Mouse (Mus musculus) hindbrain, embryonic 13.5 days (tissue): ENCODE results near the gene Tradd. TPM values are rescaled to one million over a fixed set of nuclear protein-coding genes. Genes with fewer than 3 reads are reported as not detected.
"Not testable (repeated sequence)": the region's sequence is repeated elsewhere in the genome, so short reads cannot be mapped to it uniquely, and the experiment has no call there.

ENCODE experiments used
- ATAC-seq: fragments of 200-750 bp; cut with Nextera tagmentation; 2 replicates; pipeline ENCODE4 v1.8.0; 2017; ENCODE audit warnings: moderate TSS enrichment; ENCODE audit not compliant: low FRiP score
- H3K27ac ChIP-seq: fragments of 300-500 bp; sonication (generic); 2 replicates; pipeline ENCODE4 v1.5.1; 2015; ENCODE audit warnings: inconsistent platforms, mild to moderate bottlenecking, moderate library complexity
- H3K27me3 ChIP-seq: fragments of 300-500 bp; sonication (generic); 2 replicates; pipeline ENCODE4 v1.6.1; 2015; ENCODE audit warnings: mild to moderate bottlenecking, inconsistent platforms
- H3K36me3 ChIP-seq: fragments of 300-500 bp; sonication (generic); 2 replicates; pipeline ENCODE4 v1.6.1; 2015; ENCODE audit warnings: mild to moderate bottlenecking, inconsistent platforms
- H3K4me1 ChIP-seq: fragments of 300-500 bp; sonication (generic); replicated peaks from 2 replicates; pipeline ENCODE4 v1.6.1; 2015; ENCODE audit warnings: inconsistent platforms
- H3K4me2 ChIP-seq: fragments of 300-500 bp; sonication (generic); 2 replicates; pipeline ENCODE4 v1.6.1; 2015; ENCODE audit warnings: inconsistent platforms, mild to moderate bottlenecking, moderate library complexity
- H3K4me3 ChIP-seq: fragments of 300-500 bp; sonication (generic); 2 replicates; pipeline ENCODE4 v1.5.1; 2015; ENCODE audit warnings: mild to moderate bottlenecking, inconsistent platforms
- H3K9ac ChIP-seq: fragments of 300-500 bp; sonication (generic); 2 replicates; pipeline ENCODE4 v1.6.1; 2015; ENCODE audit warnings: mild to moderate bottlenecking, inconsistent platforms
- H3K9me3 ChIP-seq: fragments of 300-500 bp; sonication (generic); 2 replicates; pipeline ENCODE4 v1.6.1; 2016; ENCODE audit warnings: inconsistent platforms
- WGBS: fragments of 180-500 bp; shearing (Covaris S2); methylation state at CpG from one replicate; pipeline ENCODE4 v1.1.7; 2015; 5-methylcytosine and 5-hydroxymethylcytosine counted together
- polyA plus RNA-seq: library from polyadenylated mRNA; unstranded; fragments of >200 nt; fragmentation: Nextera tagmentation; extraction: Ambion mirVana; gene quantifications from 2 replicates; pipeline ENCODE4 v1.2.1, GENCODE M21; 2015

The Tradd gene
- polyA plus RNA-seq, 1 experiment from 2014 or later: 21.1 TPM

DNA sequence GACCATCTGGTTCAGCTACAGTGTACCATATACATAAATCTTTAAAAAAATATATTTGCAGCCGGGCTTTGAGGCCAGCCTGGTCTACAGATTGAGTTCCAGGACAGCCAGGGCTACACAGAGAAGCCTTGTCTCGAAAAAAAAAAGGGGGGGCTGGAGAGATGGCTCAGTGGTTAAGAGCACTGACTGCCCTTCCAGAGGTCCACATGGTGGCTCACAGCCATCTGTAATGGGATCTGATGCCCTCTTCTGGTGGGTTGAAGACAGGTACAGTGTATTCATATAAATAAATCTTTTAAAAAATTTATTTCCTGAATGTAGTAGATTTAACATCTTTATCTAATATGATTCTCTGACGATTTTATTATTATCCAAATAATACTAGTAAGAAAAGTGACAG, 27.4 kb upstream of the Tradd start:
- not testable (repeated sequence) for H3K36me3 ChIP-seq, H3K9me3 ChIP-seq, ATAC-seq, H3K4me3 ChIP-seq, H3K27ac ChIP-seq, H3K9ac ChIP-seq, H3K4me2 ChIP-seq
- peaks cover 40% of the 10 kb centered on the region for H3K4me1 ChIP-seq
- peaks cover 26% of the 10 kb centered on the region for H3K27me3 ChIP-seq
- 75% methylated on average over 3 of the region's 3 CpGs for WGBS

DNA sequence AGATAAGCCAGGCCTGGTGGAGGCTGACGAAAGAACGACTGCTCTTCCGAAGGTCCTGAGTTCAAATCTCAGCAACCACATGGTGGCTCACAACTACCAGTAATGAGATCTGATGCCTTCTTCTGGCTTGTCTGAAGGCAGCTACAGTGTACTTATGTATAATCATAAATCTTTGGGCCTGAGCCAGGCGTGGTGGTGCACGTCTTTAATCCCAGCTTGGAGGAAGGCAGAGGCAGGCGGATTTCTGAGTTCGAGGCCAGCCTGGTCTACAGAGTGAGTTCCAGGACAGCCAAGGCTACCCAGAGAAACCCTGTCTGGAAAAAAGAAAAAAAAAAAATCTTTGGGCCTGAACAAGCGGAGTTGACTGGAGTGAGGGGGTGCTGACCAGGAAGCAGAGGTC, 27.0 kb upstream of the Tradd start:
- not testable (repeated sequence) for H3K9me3 ChIP-seq, H3K9ac ChIP-seq, H3K36me3 ChIP-seq, ATAC-seq, H3K27ac ChIP-seq, H3K4me2 ChIP-seq
- H3K27me3 ChIP-seq: peaks cover 26% of the 10 kb centered on the region
- 89% methylated on average over 8 of the region's 8 CpGs for WGBS
- H3K4me3 ChIP-seq: 0 out of 2 replicates have a peak overlapping the region, but pooled peaks have one; percentile 55
- H3K4me1 ChIP-seq: peaks cover 42% of the 10 kb centered on the region

GRCm38 (mm10) chr8:105290554-105291314, 26.3 kb upstream of the Tradd start:
- Histone ChIP-seq H3K4me3 (peak overlapping the region; percentile 55), H3K9me3 (no peaks in the 10 kb centered on the region), H3K4me1 (peaks cover 48% of the 10 kb centered on the region), H3K27ac (no peak overlapping the region), H3K4me2 (peak overlapping the region; percentile 82), H3K36me3 (peaks cover 3% of the 10 kb centered on the region), H3K27me3 (peaks cover 26% of the 10 kb centered on the region), H3K9ac (peak overlapping the region; percentile 69)
- ATAC-seq: no peak
- WGBS: 7% methylated on average over 31 of the region's 31 CpGs

DNA sequence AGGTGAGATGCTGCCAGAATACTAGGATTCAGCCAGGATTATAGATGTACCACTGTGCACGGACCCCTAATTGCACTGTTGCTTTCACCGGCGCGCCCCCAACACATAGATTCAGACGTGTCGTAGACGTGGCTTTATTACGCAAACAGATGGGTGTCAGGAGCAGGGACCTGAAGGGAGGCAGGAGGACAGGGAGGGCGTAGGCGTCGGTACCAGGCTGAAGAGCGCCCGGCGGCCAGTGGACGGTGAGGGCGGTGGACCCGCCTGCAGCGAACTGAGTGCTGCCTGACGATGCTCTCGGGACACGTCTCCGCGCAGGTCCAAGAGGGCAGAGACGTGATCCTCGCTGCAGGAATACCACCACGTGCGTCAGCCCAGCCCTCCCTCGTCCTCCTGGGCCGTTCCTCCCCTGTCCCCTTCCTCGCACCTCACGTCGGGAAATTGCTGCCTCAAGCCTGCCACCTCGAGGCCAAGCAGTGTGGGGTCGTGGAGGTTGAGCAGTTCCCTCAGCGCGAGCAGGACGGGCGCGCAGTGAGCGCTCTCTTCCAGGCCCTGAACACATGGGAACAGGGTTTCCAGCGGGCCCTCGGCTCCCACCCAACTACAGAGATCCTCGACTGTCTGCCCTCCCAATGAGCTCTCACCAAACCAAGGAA, 25.5 kb upstream of the Tradd start, which contains the start of gene 4931428F04Rik:
4931428F04Rik (minus strand) TSS at position 60 of the 656 bp plus-strand sequence.
- Histone ChIP-seq H3K27me3 (peaks cover 19% of the 10 kb centered on the region), H3K4me2 (peak within 1 kb of the TSS; percentile 82), H3K27ac (peak within 1 kb of the TSS; percentile 95), H3K36me3 (peaks cover 11% of the 10 kb centered on the region), H3K4me1 (peaks cover 57% of the 10 kb centered on the region), H3K9ac (peak within 1 kb of the TSS; percentile 77), H3K9me3 (no peaks in the 10 kb centered on the region), H3K4me3 (peak within 1 kb of the TSS; percentile 55)
- 1% methylated on average over 43 of the region's 43 CpGs for WGBS
- ATAC-seq: peak; percentile 54

DNA sequence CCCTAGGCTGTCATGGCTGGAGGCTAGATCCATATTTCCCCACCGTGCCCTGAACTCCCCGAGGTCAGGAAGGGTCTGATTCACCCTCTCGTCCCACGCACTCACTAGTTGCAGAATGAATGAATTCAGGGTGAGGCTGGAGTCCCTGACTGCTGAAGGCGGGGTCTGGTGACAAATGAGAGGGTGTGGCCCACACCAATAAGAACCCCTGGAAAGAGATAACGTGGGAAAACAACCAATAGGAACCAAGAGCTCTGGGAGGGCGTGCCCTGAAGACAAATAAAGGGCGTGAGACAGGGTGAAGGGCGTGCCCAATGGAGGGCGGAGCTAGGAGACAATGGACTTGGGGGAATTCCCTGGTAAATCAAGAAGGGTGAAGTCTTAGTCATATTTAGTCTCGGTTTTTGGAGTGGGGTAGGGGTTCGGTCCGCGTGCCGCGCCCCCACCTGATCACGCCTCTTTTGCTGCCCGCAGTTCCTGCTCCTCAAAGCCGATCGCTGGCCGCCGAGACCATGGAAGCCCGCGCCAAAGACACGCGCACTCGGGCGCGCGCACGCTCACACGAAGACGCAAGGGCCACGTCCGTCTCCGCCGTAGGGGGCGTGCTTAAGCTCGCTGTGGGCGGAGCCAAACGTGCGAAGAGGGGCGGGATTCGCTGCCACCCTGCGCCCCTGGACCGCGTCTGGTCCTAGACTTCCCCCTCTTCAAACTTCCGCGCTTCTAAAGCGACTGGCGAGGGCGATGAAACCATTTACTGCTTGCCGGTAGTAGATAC, 24.7 kb upstream of the Tradd start:
- Histone ChIP-seq H3K4me3 (peak overlapping the region; percentile 55), H3K9me3 (no peaks in the 10 kb centered on the region), H3K9ac (peak overlapping the region; percentile 77), H3K4me1 (peaks cover 62% of the 10 kb centered on the region), H3K27ac (peak overlapping the region; percentile 95), H3K27me3 (peaks cover 19% of the 10 kb centered on the region), H3K36me3 (peaks cover 17% of the 10 kb centered on the region), H3K4me2 (peak overlapping the region; percentile 82)
- WGBS: under 1% methylated on average over 53 of the region's 53 CpGs
- peak; percentile 93 for ATAC-seq

GRCm38 (mm10) chr8:105288231-105288630, 23.8 kb upstream of the Tradd start:
- Histone ChIP-seq H3K36me3 (peaks cover 24% of the 10 kb centered on the region), H3K9ac (peak overlapping the region; percentile 77), H3K4me1 (peaks cover 68% of the 10 kb centered on the region), H3K4me3 (peak overlapping the region; percentile 55), H3K27ac (no peak overlapping the region), H3K9me3 (no peaks in the 10 kb centered on the region), H3K4me2 (peak overlapping the region; percentile 82), H3K27me3 (peaks cover 17% of the 10 kb centered on the region)
- 81% methylated on average over 5 of the region's 5 CpGs for WGBS
- ATAC-seq: no peak

DNA sequence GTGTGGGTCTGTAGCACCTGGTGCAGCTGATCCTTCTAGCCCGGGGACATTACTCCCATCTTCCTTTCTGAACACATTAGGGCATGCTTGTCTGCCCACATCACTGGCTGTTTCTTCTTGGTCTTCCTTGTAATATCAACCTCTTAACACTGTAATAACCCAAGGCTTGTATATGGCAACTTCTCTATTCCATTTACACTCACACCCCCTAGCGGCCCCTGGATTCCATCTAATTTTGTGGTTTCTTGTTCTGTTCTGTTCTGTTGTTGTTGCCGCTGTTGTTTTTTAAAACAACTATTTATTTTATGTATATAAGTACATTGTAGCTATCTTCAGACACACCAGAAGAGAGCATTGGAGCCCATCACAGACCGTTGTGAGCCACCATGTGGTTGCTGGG, 22.5 kb upstream of the Tradd start:
- H3K4me1 ChIP-seq: peaks cover 68% of the 10 kb centered on the region
- no peak for ATAC-seq
- peak overlapping the region; percentile 51; the same call in 1 of the 2 replicates for H3K9ac ChIP-seq
- H3K4me3 ChIP-seq: peak overlapping the region; percentile 55
- peak overlapping the region; percentile 82 for H3K4me2 ChIP-seq
- H3K9me3 ChIP-seq: no peaks in the 10 kb centered on the region
- 88% methylated on average over 4 of the region's 4 CpGs for WGBS
- peaks cover 37% of the 10 kb centered on the region for H3K36me3 ChIP-seq
- H3K27me3 ChIP-seq: peaks cover 20% of the 10 kb centered on the region
- no peak overlapping the region for H3K27ac ChIP-seq

- peak overlapping the region; percentile 51; the same call in 1 of the 2 replicates for H3K9ac ChIP-seq
- peaks cover 61% of the 10 kb centered on the region for H3K4me1 ChIP-seq
- peaks cover 48% of the 10 kb centered on the region for H3K36me3 ChIP-seq
- no peak for ATAC-seq
- no peaks in the 10 kb centered on the region for H3K9me3 ChIP-seq
- H3K27me3 ChIP-seq: peaks cover 19% of the 10 kb centered on the region
- H3K27ac ChIP-seq: no peak overlapping the region
- H3K4me2 ChIP-seq: peak overlapping the region; percentile 82
- no peak overlapping the region for H3K4me3 ChIP-seq
- 41% methylated on average over 12 of the region's 12 CpGs for WGBS
Measured at GRCm38 (mm10) chr8:105285514-105285913, 21.1 kb upstream of the Tradd start.

- Histone ChIP-seq H3K36me3 (peaks cover 61% of the 10 kb centered on the region), H3K9ac (no peak overlapping the region), H3K27ac (no peak overlapping the region), H3K4me3 (no peak overlapping the region), H3K27me3 (peaks cover 41% of the 10 kb centered on the region), H3K9me3 (no peaks in the 10 kb centered on the region), H3K4me2 (no peak overlapping the region), H3K4me1 (peaks cover 52% of the 10 kb centered on the region)
- no peak for ATAC-seq
- WGBS: 27% methylated on average over 22 of the region's 23 CpGs
Measured at GRCm38 (mm10) chr8:105283074-105283473, 18.7 kb upstream of the Tradd start.

DNA sequence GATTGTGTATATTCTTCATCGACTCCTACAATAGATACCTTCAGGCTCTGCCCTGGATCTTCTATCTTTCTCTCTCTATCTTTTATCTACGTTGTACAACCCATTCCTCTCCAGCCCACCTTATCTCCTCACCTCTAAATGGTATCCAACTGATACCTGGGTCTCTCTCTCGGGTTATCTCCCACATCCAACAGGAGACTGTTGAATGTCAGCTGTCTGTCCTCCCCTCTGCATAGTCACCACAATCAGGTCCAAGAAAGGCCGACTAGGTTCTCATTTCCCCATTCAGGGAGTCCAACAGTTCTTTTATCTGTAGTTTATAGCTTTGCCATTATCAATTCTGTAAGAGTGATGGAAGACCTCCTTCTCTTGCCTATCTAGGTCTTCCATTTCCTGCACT, 17.8 kb upstream of the Tradd start:
- peaks cover 43% of the 10 kb centered on the region for H3K4me1 ChIP-seq
- no peak overlapping the region for H3K4me2 ChIP-seq
- H3K9me3 ChIP-seq: no peaks in the 10 kb centered on the region
- ATAC-seq: no peak
- H3K36me3 ChIP-seq: peaks cover 61% of the 10 kb centered on the region
- 90% methylated on average over 4 of the region's 4 CpGs for WGBS
- no peak overlapping the region for H3K9ac ChIP-seq
- no peak overlapping the region for H3K4me3 ChIP-seq
- H3K27ac ChIP-seq: no peak overlapping the region
- peaks cover 49% of the 10 kb centered on the region for H3K27me3 ChIP-seq

- Histone ChIP-seq H3K36me3 (peaks cover 61% of the 10 kb centered on the region), H3K4me3 (no peak overlapping the region), H3K4me1 (peaks cover 41% of the 10 kb centered on the region), H3K4me2 (no peak overlapping the region), H3K27ac (no peak overlapping the region), H3K9me3 (no peaks in the 10 kb centered on the region), H3K27me3 (peaks cover 53% of the 10 kb centered on the region), H3K9ac (no peak overlapping the region)
- WGBS: 92% methylated on average over 12 of the region's 12 CpGs
- no peak for ATAC-seq
Measured at GRCm38 (mm10) chr8:105281821-105282220, 17.4 kb upstream of the Tradd start.

DNA sequence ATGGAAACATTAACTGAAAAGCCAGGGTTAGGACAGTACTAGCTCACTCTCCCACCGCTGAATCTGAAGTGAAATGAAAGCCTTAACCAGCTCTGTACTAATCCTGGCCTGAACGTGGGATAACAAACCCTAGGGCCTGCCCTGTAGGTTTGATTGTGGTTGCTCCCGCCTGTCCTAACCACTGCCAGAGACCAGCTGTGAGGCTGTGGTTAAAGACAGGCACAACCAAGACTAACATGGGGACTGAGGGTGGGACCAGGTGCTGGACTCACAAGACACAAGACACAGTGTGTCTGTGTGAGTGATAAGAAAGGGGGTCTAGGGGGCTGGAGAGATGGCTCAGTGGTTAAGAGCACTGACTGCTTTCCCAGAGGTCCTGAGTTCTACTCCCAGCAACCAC, 16.2 kb upstream of the Tradd start:
- 76% methylated on average over 3 of the region's 3 CpGs for WGBS
- H3K4me1 ChIP-seq: peaks cover 41% of the 10 kb centered on the region
- no peak for ATAC-seq
- no peak overlapping the region for H3K4me3 ChIP-seq
- peaks cover 56% of the 10 kb centered on the region for H3K36me3 ChIP-seq
- H3K27me3 ChIP-seq: peaks cover 66% of the 10 kb centered on the region
- H3K9me3 ChIP-seq: no peaks in the 10 kb centered on the region
- no peak overlapping the region for H3K27ac ChIP-seq
- no peak overlapping the region for H3K9ac ChIP-seq
- no peak overlapping the region for H3K4me2 ChIP-seq
